Mouse (Mus musculus): ENCODE data around the gene Ndufs7. TPM values are rescaled to one million over a fixed set of nuclear protein-coding genes. Genes with fewer than 3 reads are reported as not detected.
A peak's percentile ranks its signal among the peaks of the same experiment; 100 is the strongest.
"Not testable (repeated sequence)": the region's sequence is repeated elsewhere in the genome, so short reads cannot be mapped to it uniquely, and the experiment has no call there.

Gene Ndufs7
- total and polyA plus RNA-seq, 3 experiments, result 377 to 458 TPM; not detected in 1

GRCm38 (mm10) chr10:80215048-80215772 lies 33.7 kb upstream of the Ndufs7 start:
- Histone ChIP-seq H3K9me3 (replicated peaks; ENCODE audit: insufficient read depth, low read length) (no peaks in the 10 kb centered on the region), H3K4me3 (ENCODE audit: control insufficient read depth in 1 of 2, insufficient read depth in 1 of 2, low read depth in 2 of 2, low read length in 2 of 2) (no peak overlapping the region), H3K4me1 (ENCODE audit: control insufficient read depth in 1 of 2, insufficient read depth in 2 of 2, low read length in 2 of 2) (no peaks in the 10 kb centered on the region), H3K27ac (ENCODE audit: control insufficient read depth, low read depth, low read length) (no peak overlapping the region), H3K9ac (ENCODE audit: control insufficient read depth, low read depth, low read length, poor library complexity, severe bottlenecking) (no peak overlapping the region), H3K79me2 (ENCODE audit: control insufficient read depth, insufficient read depth, low read length, poor library complexity) (no peaks in the 10 kb centered on the region), H3K36me3 (ENCODE audit: control insufficient read depth in 1 of 2, insufficient read depth in 2 of 2, low read length in 2 of 2) (no peaks in the 10 kb centered on the region), H3K27me3 (ENCODE audit: control insufficient read depth in 1 of 2, insufficient read depth in 2 of 2, low read length in 2 of 2) (peaks cover 3 to 4% of the 10 kb centered on the region in 2 experiments; a peak in 2 of 4 replicates)
- DNase-seq (ENCODE audit: low read depth, low spot score), result no peak
- TF ChIP-seq SMC3 (IDR thresholded peaks at IDR 0.05; ENCODE audit: low read depth, low read length) (no peak), JUND (IDR thresholded peaks at IDR 0.05; ENCODE audit: low read depth, low read length) (no peak), ZNF384 (IDR thresholded peaks at IDR 0.05; ENCODE audit: low read depth, low read length) (no peak), POLR2AphosphoS5 (IDR thresholded peaks at IDR 0.05; ENCODE audit: borderline replicate concordance, low read depth, low read length) (no peak), MAX (IDR thresholded peaks at IDR 0.05; ENCODE audit: low read length) (no peak)

GRCm38 (mm10) chr10:80220676-80221075 lies 28.2 kb upstream of the Ndufs7 start:
- Histone ChIP-seq H3K9ac (ENCODE audit: control insufficient read depth, low read depth, low read length, poor library complexity, severe bottlenecking) (no peak overlapping the region), H3K9me3 (replicated peaks; ENCODE audit: insufficient read depth, low read length) (no peaks in the 10 kb centered on the region), H3K79me2 (ENCODE audit: control insufficient read depth, insufficient read depth, low read length, poor library complexity) (no peaks in the 10 kb centered on the region), H3K27ac (ENCODE audit: control insufficient read depth, low read depth, low read length) (no peak overlapping the region), H3K4me1 (ENCODE audit: control insufficient read depth in 1 of 2, insufficient read depth in 2 of 2, low read length in 2 of 2) (peaks cover 0 to 8% of the 10 kb centered on the region in 2 experiments; a peak in 2 of 4 replicates), H3K36me3 (ENCODE audit: control insufficient read depth in 1 of 2, insufficient read depth in 2 of 2, low read length in 2 of 2) (no peaks in the 10 kb centered on the region; a peak in 1 of 4 replicates), H3K27me3 (ENCODE audit: control insufficient read depth in 1 of 2, insufficient read depth in 2 of 2, low read length in 2 of 2) (peaks cover 3 to 4% of the 10 kb centered on the region in 2 experiments; a peak in 2 of 4 replicates), H3K4me3 (ENCODE audit: control insufficient read depth in 1 of 2, insufficient read depth in 1 of 2, low read depth in 2 of 2, low read length in 2 of 2) (no peak overlapping the region)
- TF ChIP-seq MYB (IDR thresholded peaks at IDR 0.05; ENCODE audit: low read depth, low read length) (no peak), MAZ (IDR thresholded peaks at IDR 0.05; ENCODE audit: low read depth, low read length) (no peak), ZC3H11A (IDR thresholded peaks at IDR 0.05; ENCODE audit: low read depth, low read length) (no peak), MYC (IDR thresholded peaks at IDR 0.05; ENCODE audit: low read depth, low read length) (no peak), MAFK (IDR thresholded peaks at IDR 0.05; ENCODE audit: borderline replicate concordance, low read depth, low read length) (no peak), POLR2A (IDR thresholded peaks at IDR 0.05; ENCODE audit: control insufficient read depth in 1 of 2, insufficient read depth in 1 of 2, low read depth in 1 of 2, low read length in 2 of 2, poor library complexity in 1 of 2) (no peak), ETS1 (IDR thresholded peaks at IDR 0.05; ENCODE audit: low read depth, low read length) (no peak)
- DNase-seq (ENCODE audit: low read depth, low spot score), result no peak

GRCm38 (mm10) chr10:80223137-80223536 lies 25.8 kb upstream of the Ndufs7 start:
- peak; percentile 79 for DNase-seq (ENCODE audit: low read depth, low spot score)
- H3K36me3 ChIP-seq (ENCODE audit: control insufficient read depth in 1 of 2, insufficient read depth in 2 of 2, low read length in 2 of 2); H3K27me3 ChIP-seq (ENCODE audit: control insufficient read depth in 1 of 2, insufficient read depth in 2 of 2, low read length in 2 of 2); H3K79me2 ChIP-seq (ENCODE audit: control insufficient read depth, insufficient read depth, low read length, poor library complexity); H3K27ac ChIP-seq (ENCODE audit: control insufficient read depth, low read depth, low read length); H3K4me3 ChIP-seq (ENCODE audit: control insufficient read depth in 1 of 2, insufficient read depth in 1 of 2, low read depth in 2 of 2, low read length in 2 of 2); H3K9me3 ChIP-seq (replicated peaks; ENCODE audit: insufficient read depth, low read length); H3K9ac ChIP-seq (ENCODE audit: control insufficient read depth, low read depth, low read length, poor library complexity, severe bottlenecking): not testable (repeated sequence)
- H3K4me1 ChIP-seq (ENCODE audit: control insufficient read depth in 1 of 2, insufficient read depth in 2 of 2, low read length in 2 of 2), result peaks cover 0 to 19% of the 10 kb centered on the region in 2 experiments; a peak in 3 of 4 replicates
- TF ChIP-seq GATA1 (IDR thresholded peaks at IDR 0.05; ENCODE audit: low read depth, low read length) (peak; percentile 45; the same call in 1 of the 2 replicates), SIN3A (IDR thresholded peaks at IDR 0.05; ENCODE audit: low read length) (0 out of 2 replicates have a peak, but pooled peaks have one; percentile 26), EP300 (IDR thresholded peaks at IDR 0.05; ENCODE audit: low read depth in 1 of 2, low read length in 2 of 2) (peak; percentile 44 to 56; a peak in 2 of 4 replicates), RCOR1 (IDR thresholded peaks at IDR 0.05; ENCODE audit: low read depth, low read length) (peak; percentile 97)

Data from MEL (cell line).